Mouse (Mus musculus) central nervous system, embryonic 11.5 days (tissue): ENCODE data around the gene D10Wsu102e. TPM values are rescaled to one million over a fixed set of nuclear protein-coding genes. Genes with fewer than 3 reads are reported as not detected.

ENCODE experiments used
- polyA plus RNA-seq: library from polyadenylated mRNA; depleted of rRNA; stranded (reverse); fragments of >200 nt; gene quantifications from 2 replicates; pipeline ENCODE4 v1.2.3, GENCODE M21; 2012; rRNA removed

Gene D10Wsu102e
- 0.85 and 1.3 TPM in 2 replicates for polyA plus RNA-seq

DNA sequence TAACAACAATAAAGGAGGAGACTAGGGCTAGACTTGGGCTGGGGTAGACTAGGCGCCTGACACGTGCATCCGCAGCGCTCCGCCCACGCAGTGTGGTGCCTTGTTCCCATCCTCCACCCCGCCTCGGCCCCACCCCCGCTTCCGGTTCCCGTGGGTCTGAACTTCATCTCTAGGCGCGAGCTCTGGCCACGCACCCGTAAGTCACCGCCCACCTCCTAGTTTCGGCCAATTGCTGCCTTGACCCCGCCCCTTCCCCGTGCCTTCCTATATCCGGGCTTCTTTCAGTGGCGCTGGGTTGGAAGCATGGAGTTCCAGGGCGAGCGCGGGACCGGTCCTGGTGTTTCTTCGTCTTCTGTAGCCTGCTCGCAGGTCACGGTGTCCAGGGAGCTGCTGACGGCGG is at the start of gene D10Wsu102e:
Gene D10Wsu102e, plus strand, starts transcription at position 266 of the 400 bp plus-strand sequence.

DNA sequence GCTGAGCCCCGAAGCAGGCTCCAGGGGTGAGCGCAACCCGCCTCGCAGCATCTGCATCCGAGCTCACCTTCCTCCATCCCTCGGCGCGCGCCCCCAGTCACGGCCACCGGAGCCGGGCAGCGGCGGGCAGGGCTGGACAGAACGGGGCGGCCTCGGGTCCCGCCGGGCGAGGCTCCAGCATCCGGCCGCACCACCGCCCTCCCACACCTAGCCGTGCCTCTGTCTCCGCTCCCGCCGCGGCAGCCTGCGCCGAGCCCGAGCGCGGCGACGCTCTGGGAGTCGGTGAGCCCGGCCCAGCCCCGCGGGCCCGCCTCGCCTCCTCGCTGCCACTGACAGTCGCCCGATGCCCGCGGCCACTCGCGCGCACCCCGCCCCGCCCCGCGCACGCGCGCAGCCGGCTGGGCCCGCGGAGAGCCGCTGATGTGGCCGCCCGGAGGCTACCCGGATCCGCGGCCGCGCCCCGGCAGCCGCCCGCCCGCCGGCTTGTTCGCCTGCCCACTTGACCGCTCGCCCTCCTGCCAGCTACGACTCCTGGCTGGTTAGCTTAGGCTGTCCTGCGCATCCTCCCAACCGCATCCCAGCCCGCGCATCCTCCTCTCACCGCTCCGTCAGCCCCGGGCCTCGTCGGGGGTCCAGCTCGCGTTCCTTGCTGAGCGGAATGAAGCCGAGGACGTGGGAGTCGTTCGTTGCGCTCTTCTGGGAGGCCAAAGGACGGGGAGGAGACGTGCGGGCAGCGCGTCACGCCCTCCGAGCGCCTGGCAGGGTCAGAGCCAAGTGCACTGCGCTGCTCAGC is 22.7 kb upstream of the D10Wsu102e start, which contains the start of gene Slc41a2:
Gene Slc41a2, minus strand, starts transcription at position 724 of the 793 bp plus-strand sequence.

GRCm38 (mm10) chr10:83533910-83534283 is 173.9 kb downstream of the D10Wsu102e start, which contains the start of gene Aldh1l2:
TSS of gene Aldh1l2 (minus strand) at chr10:83534140.

Other genes starting within 250 kb of the D10Wsu102e start
- 0.47 and 0.71 TPM in 2 replicates for gene Slc41a2, start 22.3 kb upstream of the D10Wsu102e start, polyA plus RNA-seq
- gene Aldh1l2, start 173.9 kb downstream of the D10Wsu102e start, polyA plus RNA-seq, result 5.2 and 6.0 TPM in 2 replicates
- gene Washc4, start 183.5 kb downstream of the D10Wsu102e start, polyA plus RNA-seq, result 14.2 and 18.7 TPM in 2 replicates